Mouse (Mus musculus) MEL (cell line): ENCODE data around the gene Dlg2. TPM values are rescaled to one million over a fixed set of nuclear protein-coding genes. Genes with fewer than 3 reads are reported as not detected.

Experiments used
- DNase-seq: peaks from one replicate; pipeline ENCODE4 v3.0.0; 2011; ENCODE audit warnings: low read depth, low spot score
- H3K27ac ChIP-seq: 2 replicates; pipeline ENCODE4 v1.5.1; 2012; ENCODE audit warnings: low read depth, mild to moderate bottlenecking, control low read depth, low read length, moderate library complexity; ENCODE audit not compliant: control insufficient read depth
- H3K27me3 ChIP-seq, 2 experiments: fragments of 150-350 bp in 1 of 2; sonication (generic) in 1 of 2; 2 replicates each; pipeline ENCODE4 v1.6.1; 2012; ENCODE audit warnings: low read length in 2 of 2, mild to moderate bottlenecking in 2 of 2, improper control_type of control experiment in 1 of 2, moderate library complexity in 1 of 2; ENCODE audit not compliant: insufficient read depth in 2 of 2, control insufficient read depth in 1 of 2
- H3K36me3 ChIP-seq, 2 experiments: 2 replicates each; pipeline ENCODE4 v1.6.1; 2012 to 2014; ENCODE audit warnings: low read length in 2 of 2, improper control_type of control experiment in 1 of 2, inconsistent platforms in 1 of 2, mild to moderate bottlenecking in 1 of 2; ENCODE audit not compliant: insufficient read depth in 2 of 2, control insufficient read depth in 1 of 2
- H3K4me1 ChIP-seq, 2 experiments: fragments of 150-350 bp in 1 of 2; sonication (generic) in 1 of 2; 2 replicates each; pipeline ENCODE4 v1.6.1; 2012; ENCODE audit warnings: low read length in 2 of 2, improper control_type of control experiment in 1 of 2, mild to moderate bottlenecking in 1 of 2; ENCODE audit not compliant: insufficient read depth in 2 of 2, control insufficient read depth in 1 of 2
- H3K4me3 ChIP-seq, 2 experiments: fragments of 150-350 bp in 1 of 2; sonication (generic) in 1 of 2; 2 replicates each; pipeline ENCODE4 v1.5.1; 2012; ENCODE audit warnings: low read depth in 2 of 2, low read length in 2 of 2, mild to moderate bottlenecking in 2 of 2, moderate library complexity in 2 of 2, control low read depth in 1 of 2, improper control_type of control experiment in 1 of 2; ENCODE audit not compliant: control insufficient read depth in 1 of 2, insufficient read depth in 1 of 2
- H3K79me2 ChIP-seq: 2 replicates; pipeline ENCODE4 v1.6.1; 2012; ENCODE audit warnings: mild to moderate bottlenecking, low read length, moderate library complexity; ENCODE audit not compliant: control insufficient read depth, poor library complexity, insufficient read depth
- H3K9ac ChIP-seq: 2 replicates; pipeline ENCODE4 v1.6.1; 2012; ENCODE audit warnings: low read depth, mild to moderate bottlenecking, control low read depth, low read length, moderate library complexity; ENCODE audit not compliant: control insufficient read depth, poor library complexity, severe bottlenecking
- H3K9me3 ChIP-seq: fragments of 150-350 bp; sonication (generic); replicated peaks from 2 replicates; pipeline ENCODE4 v1.6.1; 2012; ENCODE audit warnings: mild to moderate bottlenecking, low read length, improper control_type of control experiment, moderate library complexity; ENCODE audit not compliant: insufficient read depth
- HCFC1 ChIP-seq: IDR thresholded peaks from 2 replicates; pipeline ENCODE4 v1.6.1; 2012; ENCODE audit warnings: low read depth, mild to moderate bottlenecking, inconsistent platforms, low read length, improper control_type of control experiment, moderate library complexity
- MYC ChIP-seq: IDR thresholded peaks from 2 replicates; pipeline ENCODE4 v1.6.1; 2011; ENCODE audit warnings: low read depth, mild to moderate bottlenecking, low read length, improper control_type of control experiment, moderate library complexity
- POLR2AphosphoS2 ChIP-seq: IDR thresholded peaks from 2 replicates; pipeline ENCODE4 v1.6.1; 2011; ENCODE audit warnings: low read length, improper control_type of control experiment
- RAD21 ChIP-seq: IDR thresholded peaks from 2 replicates; pipeline ENCODE4 v1.6.1; 2011; ENCODE audit warnings: mild to moderate bottlenecking, low read depth, low read length, improper control_type of control experiment
- SIN3A ChIP-seq: IDR thresholded peaks from 2 replicates; pipeline ENCODE4 v1.6.1; 2012; ENCODE audit warnings: low read length, improper control_type of control experiment, inconsistent platforms
- TBP ChIP-seq: IDR thresholded peaks from 2 replicates; pipeline ENCODE4 v1.8.0; 2011; ENCODE audit warnings: low read depth, low read length, improper control_type of control experiment
- TCF12 ChIP-seq: IDR thresholded peaks from 2 replicates; pipeline ENCODE4 v1.6.1; 2014; ENCODE audit warnings: low read depth, mild to moderate bottlenecking, inconsistent platforms, low read length, improper control_type of control experiment, moderate library complexity
- UBTF ChIP-seq: IDR thresholded peaks from 2 replicates; pipeline ENCODE4 v1.6.1; 2012; ENCODE audit warnings: low read depth, mild to moderate bottlenecking, inconsistent platforms, low read length, improper control_type of control experiment, moderate library complexity, borderline replicate concordance; ENCODE audit not compliant: insufficient read depth
- ZC3H11A ChIP-seq: IDR thresholded peaks from 2 replicates; pipeline ENCODE4 v1.6.1; 2012; ENCODE audit warnings: low read depth, mild to moderate bottlenecking, inconsistent platforms, low read length, improper control_type of control experiment
- polyA plus RNA-seq, 2 experiments: library from polyadenylated mRNA; stranded (reverse) in 1 of 2; unstranded in 1 of 2; fragments of >175 nt in 1 of 2; fragments of >200 nt in 1 of 2; gene quantifications; 2 replicates each; pipeline versions ENCODE4 v1.2.1 to v1.2.4; 2012; ENCODE audit warnings: low replicate concordance in 2 of 2, low read depth in 1 of 2; ENCODE audit not compliant: insufficient read length in 2 of 2, insufficient read depth in 1 of 2, missing spikeins in 1 of 2
- total RNA-seq: library from RNA; depleted of rRNA; stranded (reverse); fragments of 300-350 nt; gene quantifications from 2 replicates; pipeline ENCODE4 v1.2.3, GENCODE M21; 2012

The Dlg2 gene
- total and polyA plus RNA-seq, 3 experiments, result 0.04 TPM; not detected in 2

GRCm38 (mm10) chr7:91849364-91849763 is 1372.9 kb downstream of the Dlg2 start:
- Histone ChIP-seq H3K27me3 (no peaks in the 10 kb centered on the region), H3K4me1 (no peaks in the 10 kb centered on the region), H3K27ac (no peak overlapping the region), H3K9me3 (no peaks in the 10 kb centered on the region), H3K79me2 (no peaks in the 10 kb centered on the region), H3K4me3 (no peak overlapping the region), H3K36me3 (no peaks in the 10 kb centered on the region), H3K9ac (no peak overlapping the region)
- DNase-seq, result no peak
- no peak for TF ChIP-seq RAD21
- TF ChIP-seq MYC, result no peak

- TF ChIP-seq SIN3A (no peak), TCF12 (no peak), TBP (no peak), RAD21 (no peak), HCFC1 (no peak), POLR2AphosphoS2 (no peak), UBTF (no peak)
- TF ChIP-seq, all 39 proteins: peak for 0
- no peak for DNase-seq
- no peak overlapping the region for H3K4me3 ChIP-seq
Measured at GRCm38 (mm10) chr7:91853653-91854052, 1377.2 kb downstream of the Dlg2 start.

GRCm38 (mm10) chr7:91856931-91857330 is 1380.5 kb downstream of the Dlg2 start:
- no peaks in the 10 kb centered on the region for H3K36me3 ChIP-seq

More at GRCm38 (mm10) chr7:91853653-91854052, 1377.2 kb downstream of the Dlg2 start:
- Histone ChIP-seq H3K9ac (no peak overlapping the region), H3K36me3 (no peaks in the 10 kb centered on the region), H3K4me1 (no peaks in the 10 kb centered on the region), H3K79me2 (no peaks in the 10 kb centered on the region), H3K9me3 (no peaks in the 10 kb centered on the region), H3K27me3 (no peaks in the 10 kb centered on the region), H3K27ac (no peak overlapping the region)

More at GRCm38 (mm10) chr7:91856931-91857330, 1380.5 kb downstream of the Dlg2 start:
- Histone ChIP-seq H3K4me3 (no peak overlapping the region), H3K27me3 (no peaks in the 10 kb centered on the region), H3K79me2 (no peaks in the 10 kb centered on the region), H3K9ac (no peak overlapping the region), H3K9me3 (no peaks in the 10 kb centered on the region), H3K27ac (no peak overlapping the region), H3K4me1 (no peaks in the 10 kb centered on the region)
- TF ChIP-seq ZC3H11A, result no peak
- TF ChIP-seq HCFC1, result no peak
- no peak for DNase-seq
